Mouse (Mus musculus): ENCODE results near the gene Magoh.

The Magoh gene

GRCm38 (mm10) chr4:107881631-107882030 lies 2.1 kb downstream of the Magoh start:
- in situ Hi-C loops (cut with MboI; ENCODE audit: unreplicated experiment in 2 of 2) = no loop called here

GRCm38 (mm10) chr4:107886371-107886770 lies 6.8 kb downstream of the Magoh start:
- in situ Hi-C loops (cut with MboI; ENCODE audit: unreplicated experiment in 2 of 2) = no loop called here

- in situ Hi-C loops (cut with MboI; ENCODE audit: unreplicated experiment in 2 of 2) = no loop called here
These were observed 9.8 kb downstream of the Magoh start for GRCm38 (mm10) chr4:107889385-107889730.

- in situ Hi-C loops (cut with MboI; ENCODE audit: unreplicated experiment in 2 of 2) = loop anchor here (5.0 to 10.0 kb wide), 3 partner anchors 255 to 435 kb away; partner anchors contain the start of genes Coa7 (in 1 of the 2) and Scp2 (in 1 of the 2)
These were observed 10.3 kb downstream of the Magoh start, which contains the start of gene 0610037L13Rik for GRCm38 (mm10) chr4:107889731-107890432. Gene 0610037L13Rik, plus strand, starts transcription at chr4:107889813.

- in situ Hi-C loops (cut with MboI; ENCODE audit: unreplicated experiment in 2 of 2) = loop anchor here (5.0 to 10.0 kb wide), 3 partner anchors 252 to 432 kb away; partner anchors contain the start of genes Coa7 (in 1 of the 2) and Scp2 (in 1 of the 2)
These were observed 13.1 kb downstream of the Magoh start for GRCm38 (mm10) chr4:107892663-107893062.

GRCm38 (mm10) chr4:107899211-107899927 lies 19.8 kb downstream of the Magoh start:
- in situ Hi-C loops (cut with MboI; ENCODE audit: unreplicated experiment in 2 of 2) = loop anchor here (10.0 kb wide), 2 partner anchors 245 to 425 kb away; partner anchors contain the start of genes Coa7 (in 1 of the 2) and Scp2 (in 1 of the 2)

GRCm38 (mm10) chr4:107900206-107900605 lies 20.7 kb downstream of the Magoh start:
- in situ Hi-C loops (cut with MboI; ENCODE audit: unreplicated experiment in 2 of 2) = no loop called here

GRCm38 (mm10) chr4:107904252-107904651 lies 24.7 kb downstream of the Magoh start:
- in situ Hi-C loops (cut with MboI; ENCODE audit: unreplicated experiment in 2 of 2) = no loop called here

- in situ Hi-C loops (cut with MboI; ENCODE audit: unreplicated experiment in 2 of 2) = no loop called here
These were observed 27.0 kb downstream of the Magoh start for GRCm38 (mm10) chr4:107906561-107906960.

- in situ Hi-C loops (cut with MboI; ENCODE audit: unreplicated experiment in 2 of 2) = no loop called here
These were observed 30.5 kb downstream of the Magoh start for GRCm38 (mm10) chr4:107910020-107910419.

- in situ Hi-C loops (cut with MboI; ENCODE audit: unreplicated experiment in 2 of 2) = loop anchor here (10.0 kb wide), 3 partner anchors 194 to 704 kb away; no protein-coding TSS in a partner anchor
These were observed 40.8 kb downstream of the Magoh start for GRCm38 (mm10) chr4:107920336-107920735.

GRCm38 (mm10) chr4:107921152-107921695 lies 41.7 kb downstream of the Magoh start:
- in situ Hi-C loops (cut with MboI; ENCODE audit: unreplicated experiment in 2 of 2) = loop anchor here (10.0 kb wide), 3 partner anchors 194 to 704 kb away; no protein-coding TSS in a partner anchor

- in situ Hi-C loops (cut with MboI; ENCODE audit: unreplicated experiment in 2 of 2) = loop anchor here (10.0 kb wide), 3 partner anchors 193 to 703 kb away; no protein-coding TSS in a partner anchor
These were observed 42.4 kb downstream of the Magoh start for GRCm38 (mm10) chr4:107921952-107922351.

GRCm38 (mm10) chr4:107923145-107923802 lies 43.7 kb downstream of the Magoh start, which contains the start of gene Cpt2:
Gene Cpt2, minus strand, starts transcription at chr4:107923610.
- in situ Hi-C loops (cut with MboI; ENCODE audit: unreplicated experiment in 2 of 2) = loop anchor here (10.0 kb wide), 3 partner anchors 192 to 702 kb away; no protein-coding TSS in a partner anchor

GRCm38 (mm10) chr4:107923803-107924194 lies 44.2 kb downstream of the Magoh start:
- in situ Hi-C loops (cut with MboI; ENCODE audit: unreplicated experiment in 2 of 2) = loop anchor here (10.0 kb wide), 3 partner anchors 191 to 701 kb away; no protein-coding TSS in a partner anchor

GRCm38 (mm10) chr4:107928269-107928668 lies 48.7 kb downstream of the Magoh start:
- in situ Hi-C loops (cut with MboI; ENCODE audit: unreplicated experiment in 2 of 2) = loop anchor here (5.0 to 25.0 kb wide), 5 partner anchors 184 to 697 kb away; no protein-coding TSS in a partner anchor

GRCm38 (mm10) chr4:107928726-107929125 lies 49.2 kb downstream of the Magoh start:
- in situ Hi-C loops (cut with MboI; ENCODE audit: unreplicated experiment in 2 of 2) = loop anchor here (5.0 to 25.0 kb wide), 5 partner anchors 184 to 696 kb away; no protein-coding TSS in a partner anchor

- in situ Hi-C loops (cut with MboI; ENCODE audit: unreplicated experiment in 2 of 2) = loop anchor here (5.0 to 25.0 kb wide), 2 partner anchors 181 to 391 kb away; no protein-coding TSS in a partner anchor
These were observed 51.9 kb downstream of the Magoh start for GRCm38 (mm10) chr4:107931453-107931852.

- in situ Hi-C loops (cut with MboI; ENCODE audit: unreplicated experiment in 2 of 2) = loop anchor here (5.0 to 25.0 kb wide), 2 partner anchors 179 to 389 kb away; no protein-coding TSS in a partner anchor
These were observed 53.7 kb downstream of the Magoh start for GRCm38 (mm10) chr4:107933239-107933638.

GRCm38 (mm10) chr4:107935254-107935653 lies 55.7 kb downstream of the Magoh start:
- in situ Hi-C loops (cut with MboI; ENCODE audit: unreplicated experiment in 2 of 2) = loop anchor here in 1 of 2 experiments (25.0 kb wide), 1 partner anchor 177 kb away; no protein-coding TSS in a partner anchor

Measured in v-Abl transformed pro-B cells (cell line).